Mouse (Mus musculus): ENCODE results near the gene Ralb.

GRCm38 (mm10) chr1:119540836-119541557 is 36.4 kb upstream of the Ralb start:
- no peak for TF ChIP-seq CTCF (IDR thresholded peaks at IDR 0.05; ENCODE audit: insufficient read depth, low read depth, low read length)
- TF ChIP-seq POLR2A (IDR thresholded peaks at IDR 0.05; ENCODE audit: insufficient read depth, low read depth, low read length) = no peak

Measured in olfactory bulb, adult 2 months (tissue).